Mouse (Mus musculus): ENCODE results near the gene Sipa1l3.

The Sipa1l3 gene

GRCm38 (mm10) chr7:29444070-29444469, 74.4 kb downstream of the Sipa1l3 start:
- no peak for DNase-seq

- DNase-seq: peak; percentile 55 to 57
Measured at GRCm38 (mm10) chr7:29441793-29442192, 76.6 kb downstream of the Sipa1l3 start.

GRCm38 (mm10) chr7:29441151-29441550, 77.3 kb downstream of the Sipa1l3 start:
- DNase-seq: no peak

- DNase-seq: no peak
Measured at GRCm38 (mm10) chr7:29438655-29439282, 79.7 kb downstream of the Sipa1l3 start.

- peak in 1 of 2 experiments; percentile 51 for DNase-seq
Measured at GRCm38 (mm10) chr7:29438204-29438603, 80.2 kb downstream of the Sipa1l3 start.

- no peak for DNase-seq
Measured at GRCm38 (mm10) chr7:29437072-29437471, 81.4 kb downstream of the Sipa1l3 start.

GRCm38 (mm10) chr7:29434313-29435035, 84.0 kb downstream of the Sipa1l3 start:
- peak in 1 of 2 experiments; percentile 59 for DNase-seq

GRCm38 (mm10) chr7:29433725-29434124, 84.7 kb downstream of the Sipa1l3 start:
- peak; percentile 73 to 79 for DNase-seq

- DNase-seq: peak; percentile 70 to 78
Measured at GRCm38 (mm10) chr7:29432947-29433553, 85.4 kb downstream of the Sipa1l3 start.

- peak; percentile 60 to 61 for DNase-seq
Measured at GRCm38 (mm10) chr7:29432180-29432946, 86.1 kb downstream of the Sipa1l3 start.

GRCm38 (mm10) chr7:29430739-29431211, 87.7 kb downstream of the Sipa1l3 start:
- DNase-seq: no peak

GRCm38 (mm10) chr7:29426056-29426455, 92.4 kb downstream of the Sipa1l3 start:
- peak in 1 of 2 experiments; percentile 18 for DNase-seq

GRCm38 (mm10) chr7:29425413-29425827, 93.0 kb downstream of the Sipa1l3 start:
- DNase-seq: peak; percentile 67 to 69

- DNase-seq: peak in 1 of 2 experiments; percentile 28
Measured at GRCm38 (mm10) chr7:29424690-29425089, 93.8 kb downstream of the Sipa1l3 start.

- no peak for DNase-seq
Measured at GRCm38 (mm10) chr7:29421909-29422244, 96.6 kb downstream of the Sipa1l3 start.

- DNase-seq: peak; percentile 53 to 60
Measured at GRCm38 (mm10) chr7:29421240-29421908, 97.1 kb downstream of the Sipa1l3 start.

GRCm38 (mm10) chr7:29419836-29420235, 98.6 kb downstream of the Sipa1l3 start:
- no peak for DNase-seq

GRCm38 (mm10) chr7:29418231-29418630, 100.2 kb downstream of the Sipa1l3 start:
- peak in 1 of 2 experiments; percentile 12 for DNase-seq

GRCm38 (mm10) chr7:29417332-29418069, 100.9 kb downstream of the Sipa1l3 start:
- peak in 1 of 2 experiments; percentile 6 for DNase-seq

- DNase-seq: no peak
Measured at GRCm38 (mm10) chr7:29416906-29417305, 101.5 kb downstream of the Sipa1l3 start.

- peak in 1 of 2 experiments; percentile 9 for DNase-seq
Measured at GRCm38 (mm10) chr7:29411838-29412580, 106.4 kb downstream of the Sipa1l3 start.

Measured in cerebellum, postnatal 10 days (tissue).